Mouse (Mus musculus) embryonic facial prominence, embryonic 10.5 days (tissue): ENCODE measurements around the gene Kng2. TPM values are rescaled to one million over a fixed set of nuclear protein-coding genes. Genes with fewer than 3 reads are reported as not detected.
A peak's percentile ranks its signal among the peaks of the same experiment; 100 is the strongest.
"Not testable (repeated sequence)": the region's sequence is repeated elsewhere in the genome, so short reads cannot be mapped to it uniquely, and the experiment has no call there.

ENCODE experiments used
- DNase-seq: peaks from one replicate; pipeline ENCODE4 v3.0.0-alpha.2; 2017; ENCODE audit warnings: low spot score
- H3K27ac ChIP-seq: fragments of 300-500 bp; sonication (generic); replicated peaks from 2 replicates; pipeline ENCODE4 v1.5.1; 2016; ENCODE audit warnings: mild to moderate bottlenecking
- H3K27me3 ChIP-seq: fragments of 300-500 bp; sonication (generic); replicated peaks from 2 replicates; pipeline ENCODE4 v1.6.1; 2016; ENCODE audit warnings: low read depth, mild to moderate bottlenecking; ENCODE audit not compliant: poor library complexity, severe bottlenecking
- H3K36me3 ChIP-seq: fragments of 300-500 bp; sonication (generic); replicated peaks from 2 replicates; pipeline ENCODE4 v1.6.1; 2016; ENCODE audit warnings: mild to moderate bottlenecking, moderate library complexity
- H3K4me1 ChIP-seq: fragments of 300-500 bp; sonication (generic); 2 replicates; pipeline ENCODE4 v1.6.1; 2016
- H3K4me3 ChIP-seq: fragments of 300-500 bp; sonication (generic); 2 replicates; pipeline ENCODE4 v1.5.1; 2016; ENCODE audit warnings: mild to moderate bottlenecking, moderate library complexity
- H3K9me3 ChIP-seq: fragments of 300-500 bp; sonication (generic); 2 replicates; pipeline ENCODE4 v1.6.1; 2016; ENCODE audit warnings: mild to moderate bottlenecking
- WGBS: fragments of 180-500 bp; shearing (Covaris S2); methylation state at CpG from one replicate; pipeline ENCODE4 v1.1.7; 2016; 5-methylcytosine and 5-hydroxymethylcytosine counted together
- polyA plus RNA-seq: library from polyadenylated mRNA; unstranded; fragments of >200 nt; fragmentation: Nextera tagmentation; extraction: Ambion mirVana; gene quantifications from 2 replicates; pipeline ENCODE4 v1.2.1, GENCODE M21; 2016

Gene Kng2
- polyA plus RNA-seq, 1 experiment from 2014 or later: not detected

- 0 out of 2 replicates have a peak, but pooled peaks cover 7% of the 10 kb centered on the region for H3K4me1 ChIP-seq
- H3K27me3 ChIP-seq: no peaks in the 10 kb centered on the region
- no peaks in the 10 kb centered on the region for H3K36me3 ChIP-seq
- H3K4me3 ChIP-seq: no peak overlapping the region
- H3K27ac ChIP-seq: no peak overlapping the region
- no peak for DNase-seq
- 0 out of 2 replicates have a peak, but pooled peaks cover under 1% of the 10 kb centered on the region for H3K9me3 ChIP-seq
These were observed 2.7 kb downstream of the Kng2 start for GRCm38 (mm10) chr16:23026582-23026981.

GRCm38 (mm10) chr16:23025111-23025510 is 4.2 kb downstream of the Kng2 start:
- Histone ChIP-seq H3K4me3 (no peak overlapping the region), H3K4me1 (0 out of 2 replicates have a peak, but pooled peaks cover 7% of the 10 kb centered on the region), H3K27ac (no peak overlapping the region), H3K9me3 (no peaks in the 10 kb centered on the region), H3K27me3 (no peaks in the 10 kb centered on the region), H3K36me3 (no peaks in the 10 kb centered on the region)
- no peak for DNase-seq
- 74% methylated on average over 6 of the region's 6 CpGs for WGBS

- WGBS: 29% methylated on average over 1 of the region's 1 CpGs
- H3K27ac ChIP-seq, H3K4me3 ChIP-seq, H3K27me3 ChIP-seq, DNase-seq, H3K9me3 ChIP-seq, H3K4me1 ChIP-seq, H3K36me3 ChIP-seq: not testable (repeated sequence)
These were observed 8.7 kb downstream of the Kng2 start for GRCm38 (mm10) chr16:23020571-23020970.

- not testable (repeated sequence) for H3K27ac ChIP-seq, DNase-seq, H3K36me3 ChIP-seq, H3K4me1 ChIP-seq, H3K27me3 ChIP-seq, H3K4me3 ChIP-seq, H3K9me3 ChIP-seq
- 89% methylated on average over 8 of the region's 8 CpGs for WGBS
These were observed 14.6 kb downstream of the Kng2 start for GRCm38 (mm10) chr16:23014645-23015044.

GRCm38 (mm10) chr16:23013786-23014185 is 15.5 kb downstream of the Kng2 start:
- DNase-seq, H3K4me3 ChIP-seq, H3K9me3 ChIP-seq, H3K36me3 ChIP-seq, H3K27me3 ChIP-seq, H3K4me1 ChIP-seq, H3K27ac ChIP-seq: not testable (repeated sequence)
- 64% methylated on average over 2 of the region's 2 CpGs for WGBS

GRCm38 (mm10) chr16:22996951-22997350 is 32.3 kb downstream of the Kng2 start:
- H3K9me3 ChIP-seq, H3K27me3 ChIP-seq, DNase-seq, H3K4me3 ChIP-seq, H3K36me3 ChIP-seq, H3K4me1 ChIP-seq, H3K27ac ChIP-seq: not testable (repeated sequence)
- 92% methylated on average over 3 of the region's 3 CpGs for WGBS

GRCm38 (mm10) chr16:22967383-22968030 is 61.8 kb downstream of the Kng2 start:
- no peak overlapping the region for H3K4me3 ChIP-seq
- no peaks in the 10 kb centered on the region for H3K4me1 ChIP-seq
- H3K36me3 ChIP-seq: no peaks in the 10 kb centered on the region
- no peak for DNase-seq
- 75% methylated on average over 1 of the region's 1 CpGs for WGBS
- no peaks in the 10 kb centered on the region for H3K27me3 ChIP-seq
- H3K27ac ChIP-seq: no peak overlapping the region
- H3K9me3 ChIP-seq: no peaks in the 10 kb centered on the region

- Histone ChIP-seq H3K4me3 (no peak overlapping the region), H3K4me1 (no peaks in the 10 kb centered on the region), H3K27me3 (no peaks in the 10 kb centered on the region), H3K27ac (no peak overlapping the region), H3K36me3 (no peaks in the 10 kb centered on the region), H3K9me3 (no peaks in the 10 kb centered on the region)
- no peak for DNase-seq
These were observed 66.0 kb downstream of the Kng2 start for GRCm38 (mm10) chr16:22963293-22963692.

- Histone ChIP-seq H3K4me3 (no peak overlapping the region), H3K27me3 (no peaks in the 10 kb centered on the region), H3K9me3 (no peaks in the 10 kb centered on the region), H3K27ac (no peak overlapping the region), H3K4me1 (no peaks in the 10 kb centered on the region), H3K36me3 (no peaks in the 10 kb centered on the region)
- no peak for DNase-seq
- 78% methylated on average over 5 of the region's 5 CpGs for WGBS
These were observed 67.0 kb downstream of the Kng2 start for GRCm38 (mm10) chr16:22962256-22962655.

GRCm38 (mm10) chr16:22961073-22961472 is 68.2 kb downstream of the Kng2 start:
- Histone ChIP-seq H3K9me3 (no peaks in the 10 kb centered on the region), H3K36me3 (no peaks in the 10 kb centered on the region), H3K4me1 (peaks cover under 1% of the 10 kb centered on the region; the same call in 1 of the 2 replicates), H3K27ac (no peak overlapping the region), H3K4me3 (no peak overlapping the region), H3K27me3 (no peaks in the 10 kb centered on the region)
- DNase-seq: no peak
- WGBS: 92% methylated on average over 8 of the region's 8 CpGs

GRCm38 (mm10) chr16:22956085-22956439 is 73.2 kb downstream of the Kng2 start:
- Histone ChIP-seq H3K9me3 (no peaks in the 10 kb centered on the region), H3K36me3 (no peaks in the 10 kb centered on the region), H3K4me3 (no peak overlapping the region), H3K4me1 (peaks cover 9% of the 10 kb centered on the region), H3K27ac (no peak overlapping the region), H3K27me3 (no peaks in the 10 kb centered on the region)
- peak; percentile 10 for DNase-seq
- WGBS: 78% methylated on average over 11 of the region's 11 CpGs

- Histone ChIP-seq H3K9me3 (no peaks in the 10 kb centered on the region), H3K27ac (no peak overlapping the region; the same call in 1 of the 2 replicates), H3K36me3 (no peaks in the 10 kb centered on the region), H3K4me1 (peaks cover 9% of the 10 kb centered on the region), H3K4me3 (no peak overlapping the region), H3K27me3 (no peaks in the 10 kb centered on the region)
- DNase-seq: peak; percentile 60
- WGBS: 50% methylated on average over 13 of the region's 13 CpGs
These were observed 73.7 kb downstream of the Kng2 start for GRCm38 (mm10) chr16:22955397-22956084.

- 32% methylated on average over 4 of the region's 4 CpGs for WGBS
- DNase-seq: no peak
- Histone ChIP-seq H3K36me3 (no peaks in the 10 kb centered on the region), H3K9me3 (no peaks in the 10 kb centered on the region), H3K27me3 (no peaks in the 10 kb centered on the region), H3K27ac (no peak overlapping the region), H3K4me1 (peaks cover 9% of the 10 kb centered on the region), H3K4me3 (no peak overlapping the region)
These were observed 76.2 kb downstream of the Kng2 start for GRCm38 (mm10) chr16:22953069-22953468.
